Mouse (Mus musculus): ENCODE data around the gene Il16. TPM values are rescaled to one million over a fixed set of nuclear protein-coding genes. Genes with fewer than 3 reads are reported as not detected.
A peak's percentile ranks its signal among the peaks of the same experiment; 100 is the strongest.

The Il16 gene
- polyA plus RNA-seq (2015; fragmentation: Nextera tagmentation; extraction: Ambion mirVana), result 8.5 and 9.8 TPM in 2 replicates

DNA sequence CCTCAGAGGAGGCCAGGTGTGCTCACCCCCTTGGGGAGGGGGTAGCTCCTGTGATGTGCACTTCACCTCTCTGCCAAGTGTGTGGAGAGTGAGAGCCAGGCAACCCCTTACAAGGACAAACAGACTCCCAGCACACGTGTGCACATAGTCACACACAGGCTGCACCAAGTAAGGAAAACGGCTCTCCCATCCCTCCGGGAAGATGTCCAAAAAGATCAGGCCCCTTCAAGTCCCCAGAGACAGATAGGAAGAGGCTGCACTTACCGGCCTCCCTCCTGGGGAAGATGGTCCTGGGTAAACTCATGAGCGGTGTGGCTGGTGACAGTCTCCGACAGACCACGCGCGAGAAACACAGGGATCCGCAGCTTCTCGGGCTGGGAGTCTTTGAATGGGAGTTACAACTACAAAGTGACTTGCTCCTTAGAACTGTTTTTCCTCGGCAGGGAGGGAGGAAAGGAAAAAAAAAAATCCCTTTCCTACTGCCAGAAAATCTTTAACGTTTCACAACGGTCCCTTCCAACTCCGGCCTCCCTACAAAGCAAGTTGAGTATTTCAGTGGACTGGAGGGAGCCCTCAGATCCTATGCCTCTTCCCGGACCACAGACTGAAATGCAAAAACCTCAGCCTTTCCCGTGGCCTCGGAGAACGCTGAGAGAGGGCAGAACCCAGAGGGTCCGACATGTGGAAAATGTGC, at the start of gene Il16:
TSS of gene Il16 (minus strand) at position 314 of the 694 bp plus-strand sequence.
- no peak within 1 kb of the TSS for H3K4me3 ChIP-seq (ENCODE audit: low read depth, low read length)
- no peak within 1 kb of the TSS for H3K9ac ChIP-seq (replicated peaks)
- no peaks in the 10 kb centered on the region for H3K36me3 ChIP-seq (replicated peaks; ENCODE audit: insufficient read depth, low read length)
- H3K4me2 ChIP-seq (ENCODE audit: low read depth, low read length), result no peak within 1 kb of the TSS
- no peaks in the 10 kb centered on the region for H3K4me1 ChIP-seq (ENCODE audit: insufficient read depth)
- no peak within 1 kb of the TSS for H3K27ac ChIP-seq (ENCODE audit: low read depth)
- 46% methylated on average over 20 of the region's 20 CpGs for WGBS (ENCODE audit: insufficient replicate concordance)
- no peaks in the 10 kb centered on the region for H3K27me3 ChIP-seq (ENCODE audit: insufficient read depth, low read length)
- peak; percentile 10 for DNase-seq
- H3K9me3 ChIP-seq (ENCODE audit: low read length), result no peaks in the 10 kb centered on the region
- no peak for ATAC-seq
- TF ChIP-seq CTCF (IDR thresholded peaks at IDR 0.05; ENCODE audit: low read depth), result no peak
- no peak for TF ChIP-seq EP300 (IDR thresholded peaks at IDR 0.05; ENCODE audit: low read depth)

DNA sequence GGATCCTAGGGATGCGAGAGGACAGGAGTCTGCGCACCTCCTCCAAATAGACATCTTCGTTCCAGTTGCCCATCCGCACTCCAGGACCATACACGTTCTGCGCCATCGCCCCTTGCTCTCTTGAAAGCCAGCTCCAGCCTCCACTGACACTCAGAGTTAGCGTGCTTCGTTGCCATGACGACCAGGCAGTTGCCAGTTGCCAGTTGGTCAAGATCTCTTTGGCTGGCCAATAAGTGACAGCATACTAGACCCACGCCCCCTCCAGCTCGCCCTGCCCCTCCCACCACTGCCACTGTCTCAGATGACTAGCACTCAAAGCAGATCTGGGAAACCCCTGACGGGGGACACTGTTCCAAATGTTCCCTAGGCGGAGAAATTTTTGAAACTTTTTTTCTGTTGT, 49.2 kb upstream of the Il16 start, which contains the start of gene Cfap161:
TSS of gene Cfap161 (minus strand) at position 176 of the 400 bp plus-strand sequence.
- 12% methylated on average over 14 of the region's 14 CpGs for WGBS (ENCODE audit: insufficient replicate concordance)
- Histone ChIP-seq H3K27ac (ENCODE audit: low read depth) (no peak within 1 kb of the TSS), H3K9me3 (ENCODE audit: low read length) (no peaks in the 10 kb centered on the region), H3K27me3 (ENCODE audit: insufficient read depth, low read length) (no peaks in the 10 kb centered on the region), H3K9ac (replicated peaks) (no peak within 1 kb of the TSS), H3K4me3 (ENCODE audit: low read depth, low read length) (no peak within 1 kb of the TSS), H3K36me3 (replicated peaks; ENCODE audit: insufficient read depth, low read length) (no peaks in the 10 kb centered on the region), H3K4me1 (ENCODE audit: insufficient read depth) (no peaks in the 10 kb centered on the region), H3K4me2 (ENCODE audit: low read depth, low read length) (no peak within 1 kb of the TSS)
- ATAC-seq, result peak; percentile 58
- TF ChIP-seq EP300 (IDR thresholded peaks at IDR 0.05; ENCODE audit: low read depth) (no peak), CTCF (IDR thresholded peaks at IDR 0.05; ENCODE audit: low read depth) (no peak)
- DNase-seq, result peak; percentile 60

DNA sequence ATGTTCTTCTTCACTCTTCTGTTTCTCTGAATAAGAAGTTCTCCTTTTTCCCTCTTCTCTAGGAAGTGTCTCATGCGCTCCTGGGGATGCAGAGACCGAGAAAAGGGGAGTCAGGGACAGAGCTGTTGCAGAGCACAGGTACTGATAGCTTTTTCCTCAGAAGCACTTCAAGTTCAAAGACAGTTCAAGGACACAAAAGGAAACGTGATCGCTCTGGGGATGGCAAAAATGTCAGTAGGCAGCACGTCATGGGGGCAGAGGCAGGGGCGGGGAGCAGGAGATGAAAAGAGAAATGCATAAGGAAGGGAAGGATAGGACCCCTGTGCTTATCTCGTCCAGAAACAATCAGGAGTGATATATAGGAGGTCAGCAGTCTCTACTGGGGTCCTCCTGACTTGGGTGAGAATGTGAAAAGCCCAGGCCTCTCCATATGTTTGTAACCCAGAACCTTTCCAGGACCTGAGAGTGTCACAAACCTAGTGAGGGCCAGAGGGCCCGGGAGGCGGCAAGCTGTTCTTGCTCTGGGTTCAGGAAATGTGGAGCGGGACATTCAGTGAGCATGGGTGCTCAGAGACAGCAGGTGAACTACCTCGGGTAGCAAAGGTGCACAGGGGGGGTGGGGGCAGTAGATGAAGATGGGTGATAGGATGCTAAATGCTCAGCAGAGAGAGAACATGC, 48.6 kb upstream of the Il16 start:
- Histone ChIP-seq H3K4me1 (ENCODE audit: insufficient read depth) (no peaks in the 10 kb centered on the region), H3K36me3 (replicated peaks; ENCODE audit: insufficient read depth, low read length) (no peaks in the 10 kb centered on the region), H3K9ac (replicated peaks) (no peak overlapping the region), H3K9me3 (ENCODE audit: low read length) (no peaks in the 10 kb centered on the region), H3K27ac (ENCODE audit: low read depth) (no peak overlapping the region), H3K27me3 (ENCODE audit: insufficient read depth, low read length) (no peaks in the 10 kb centered on the region), H3K4me3 (ENCODE audit: low read depth, low read length) (no peak overlapping the region), H3K4me2 (ENCODE audit: low read depth, low read length) (no peak overlapping the region)
- WGBS (ENCODE audit: insufficient replicate concordance), result 40% methylated on average over 11 of the region's 11 CpGs
- no peak for TF ChIP-seq CTCF (IDR thresholded peaks at IDR 0.05; ENCODE audit: low read depth)
- TF ChIP-seq EP300 (IDR thresholded peaks at IDR 0.05; ENCODE audit: low read depth), result no peak
- no peak for ATAC-seq
- DNase-seq, result no peak

- Histone ChIP-seq H3K9me3 (ENCODE audit: low read length) (no peaks in the 10 kb centered on the region), H3K36me3 (replicated peaks; ENCODE audit: insufficient read depth, low read length) (no peaks in the 10 kb centered on the region), H3K27me3 (ENCODE audit: insufficient read depth, low read length) (no peaks in the 10 kb centered on the region), H3K9ac (replicated peaks) (no peak overlapping the region), H3K27ac (ENCODE audit: low read depth) (no peak overlapping the region), H3K4me1 (ENCODE audit: insufficient read depth) (no peaks in the 10 kb centered on the region), H3K4me2 (ENCODE audit: low read depth, low read length) (no peak overlapping the region), H3K4me3 (ENCODE audit: low read depth, low read length) (no peak overlapping the region)
- ATAC-seq (no peak), DNase-seq (no peak)
- 72% methylated on average over 4 of the region's 4 CpGs for WGBS (ENCODE audit: insufficient replicate concordance)
- TF ChIP-seq CTCF (IDR thresholded peaks at IDR 0.05; ENCODE audit: low read depth) (no peak), EP300 (IDR thresholded peaks at IDR 0.05; ENCODE audit: low read depth) (no peak)
Measured at GRCm38 (mm10) chr7:83780881-83781280, 35.4 kb upstream of the Il16 start.

DNA sequence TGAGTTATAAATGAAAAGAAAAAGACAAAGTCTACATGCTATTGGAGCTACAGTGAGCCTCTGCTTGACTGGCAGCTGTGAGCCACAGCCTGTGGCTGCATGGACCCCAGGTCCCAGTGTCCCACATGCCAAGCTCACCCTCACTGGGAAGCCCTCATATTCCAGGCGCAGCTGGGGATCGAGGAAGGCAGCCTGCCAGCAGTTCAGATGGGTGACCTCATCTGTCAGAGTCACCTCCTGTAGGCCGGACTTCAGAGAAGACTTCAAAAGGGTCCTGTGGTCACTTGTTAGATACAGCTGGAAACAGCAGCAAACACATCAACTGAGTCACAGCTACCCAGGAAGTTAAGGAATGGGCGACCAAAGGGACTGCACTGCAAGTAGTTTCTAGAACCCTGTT, 34.5 kb upstream of the Il16 start:
- Histone ChIP-seq H3K36me3 (replicated peaks; ENCODE audit: insufficient read depth, low read length) (no peaks in the 10 kb centered on the region), H3K9ac (replicated peaks) (no peak overlapping the region), H3K27me3 (ENCODE audit: insufficient read depth, low read length) (no peaks in the 10 kb centered on the region), H3K9me3 (ENCODE audit: low read length) (no peaks in the 10 kb centered on the region), H3K4me1 (ENCODE audit: insufficient read depth) (no peaks in the 10 kb centered on the region), H3K4me2 (ENCODE audit: low read depth, low read length) (no peak overlapping the region), H3K27ac (ENCODE audit: low read depth) (no peak overlapping the region), H3K4me3 (ENCODE audit: low read depth, low read length) (no peak overlapping the region)
- ATAC-seq (no peak), DNase-seq (no peak)
- TF ChIP-seq EP300 (IDR thresholded peaks at IDR 0.05; ENCODE audit: low read depth) (no peak), CTCF (IDR thresholded peaks at IDR 0.05; ENCODE audit: low read depth) (no peak)
- WGBS (ENCODE audit: insufficient replicate concordance), result 70% methylated on average over 4 of the region's 4 CpGs

- no peak for DNase-seq
- no peaks in the 10 kb centered on the region for H3K9me3 ChIP-seq (ENCODE audit: low read length)
- no peaks in the 10 kb centered on the region for H3K36me3 ChIP-seq (replicated peaks; ENCODE audit: insufficient read depth, low read length)
- H3K4me3 ChIP-seq (ENCODE audit: low read depth, low read length), result no peak overlapping the region
- TF ChIP-seq EP300 (IDR thresholded peaks at IDR 0.05; ENCODE audit: low read depth) (no peak), CTCF (IDR thresholded peaks at IDR 0.05; ENCODE audit: low read depth) (no peak)
- H3K27me3 ChIP-seq (ENCODE audit: insufficient read depth, low read length), result no peaks in the 10 kb centered on the region
- no peaks in the 10 kb centered on the region for H3K4me1 ChIP-seq (ENCODE audit: insufficient read depth)
- no peak overlapping the region for H3K9ac ChIP-seq (replicated peaks)
- H3K27ac ChIP-seq (ENCODE audit: low read depth), result no peak overlapping the region
- WGBS (ENCODE audit: insufficient replicate concordance), result 50% methylated on average over 2 of the region's 2 CpGs
- ATAC-seq, result no peak
- H3K4me2 ChIP-seq (ENCODE audit: low read depth, low read length), result no peak overlapping the region
Measured at GRCm38 (mm10) chr7:83779028-83779427, 33.5 kb upstream of the Il16 start.
